Mouse (Mus musculus) testis, adult 2 months (tissue): ENCODE results near the gene Etl4. TPM values are rescaled to one million over a fixed set of nuclear protein-coding genes. Genes with fewer than 3 reads are reported as not detected.

Experiments used
- H3K27ac ChIP-seq: fragments of 200-500 bp; 2 replicates; pipeline ENCODE4 v1.5.1; 2012; ENCODE audit warnings: low read depth, low read length; ENCODE audit not compliant: control insufficient read depth, insufficient read depth
- H3K27me3 ChIP-seq: fragments of 200-500 bp; 2 replicates; pipeline ENCODE4 v1.6.1; 2012; ENCODE audit warnings: mild to moderate bottlenecking, low read length, moderate library complexity; ENCODE audit not compliant: control insufficient read depth, insufficient read depth
- H3K36me3 ChIP-seq: fragments of 200-500 bp; 2 replicates; pipeline ENCODE4 v1.6.1; 2012; ENCODE audit warnings: mild to moderate bottlenecking, low read length; ENCODE audit not compliant: control insufficient read depth, insufficient read depth
- H3K4me1 ChIP-seq: fragments of 200-500 bp; 2 replicates; pipeline ENCODE4 v1.6.1; 2012; ENCODE audit warnings: low read length; ENCODE audit not compliant: control insufficient read depth, insufficient read depth
- H3K4me3 ChIP-seq: fragments of 200-500 bp; 2 replicates; pipeline ENCODE4 v1.5.1; 2012; ENCODE audit warnings: low read depth, mild to moderate bottlenecking, low read length, moderate library complexity, mixed read lengths; ENCODE audit not compliant: control insufficient read depth
- CTCF ChIP-seq: fragments of 200-500 bp; IDR thresholded peaks from 2 replicates; pipeline ENCODE4 v1.5.1; 2012; ENCODE audit warnings: low read depth, mild to moderate bottlenecking, inconsistent platforms, low read length, moderate library complexity; ENCODE audit not compliant: control insufficient read depth, insufficient read depth, insufficient replicate concordance
- POLR2A ChIP-seq: fragments of 200-500 bp; IDR thresholded peaks from 2 replicates; pipeline ENCODE4 v1.6.1; 2012; ENCODE audit warnings: low read depth, mild to moderate bottlenecking, inconsistent platforms, low read length, moderate library complexity; ENCODE audit not compliant: control insufficient read depth
- polyA plus RNA-seq: library from polyadenylated mRNA; depleted of rRNA; stranded (reverse); fragments of >200 nt; gene quantifications from 2 replicates; pipeline ENCODE4 v1.2.3, GENCODE M21; 2012

Gene Etl4
- polyA plus RNA-seq, 1 experiment: 16.3 TPM

GRCm38 (mm10) chr2:20486137-20486788 lies 576.7 kb downstream of the Etl4 start:
- no peak overlapping the region for H3K4me3 ChIP-seq
- no peaks in the 10 kb centered on the region for H3K36me3 ChIP-seq
- no peaks in the 10 kb centered on the region for H3K27me3 ChIP-seq
- TF ChIP-seq POLR2A: no peak
- no peak for TF ChIP-seq CTCF
- no peak overlapping the region for H3K27ac ChIP-seq
- no peaks in the 10 kb centered on the region for H3K4me1 ChIP-seq

GRCm38 (mm10) chr2:20489090-20489489 lies 579.5 kb downstream of the Etl4 start:
- Histone ChIP-seq H3K27me3 (no peaks in the 10 kb centered on the region), H3K4me3 (no peak overlapping the region), H3K27ac (no peak overlapping the region), H3K36me3 (no peaks in the 10 kb centered on the region), H3K4me1 (no peaks in the 10 kb centered on the region)
- TF ChIP-seq CTCF (no peak), POLR2A (no peak)

GRCm38 (mm10) chr2:20492125-20492524 lies 582.5 kb downstream of the Etl4 start:
- TF ChIP-seq POLR2A (no peak), CTCF (peak; percentile 60; the same call in 1 of the 2 replicates)
- H3K27ac ChIP-seq: no peak overlapping the region
- no peaks in the 10 kb centered on the region for H3K4me1 ChIP-seq
- H3K27me3 ChIP-seq: no peaks in the 10 kb centered on the region
- no peaks in the 10 kb centered on the region for H3K36me3 ChIP-seq
- no peak overlapping the region for H3K4me3 ChIP-seq

- no peak overlapping the region for H3K27ac ChIP-seq
- H3K4me3 ChIP-seq: no peak overlapping the region
- no peak for TF ChIP-seq POLR2A
- no peak for TF ChIP-seq CTCF
- no peaks in the 10 kb centered on the region for H3K27me3 ChIP-seq
- no peaks in the 10 kb centered on the region for H3K36me3 ChIP-seq
- H3K4me1 ChIP-seq: no peaks in the 10 kb centered on the region
Observed at GRCm38 (mm10) chr2:20493806-20494205, 584.2 kb downstream of the Etl4 start.

- Histone ChIP-seq H3K4me3 (no peak overlapping the region), H3K36me3 (no peaks in the 10 kb centered on the region), H3K27me3 (no peaks in the 10 kb centered on the region), H3K27ac (no peak overlapping the region), H3K4me1 (no peaks in the 10 kb centered on the region)
- TF ChIP-seq POLR2A: no peak
- peak; percentile 81; the same call in 1 of the 2 replicates for TF ChIP-seq CTCF
Observed at GRCm38 (mm10) chr2:20494666-20495065, 585.1 kb downstream of the Etl4 start.

GRCm38 (mm10) chr2:20496219-20496800 lies 586.7 kb downstream of the Etl4 start:
- Histone ChIP-seq H3K4me3 (no peak overlapping the region), H3K4me1 (no peaks in the 10 kb centered on the region), H3K36me3 (no peaks in the 10 kb centered on the region), H3K27ac (no peak overlapping the region), H3K27me3 (no peaks in the 10 kb centered on the region)
- no peak for TF ChIP-seq CTCF
- TF ChIP-seq POLR2A: no peak

- Histone ChIP-seq H3K4me3 (no peak overlapping the region), H3K27ac (no peak overlapping the region), H3K27me3 (no peaks in the 10 kb centered on the region), H3K4me1 (no peaks in the 10 kb centered on the region), H3K36me3 (no peaks in the 10 kb centered on the region)
- TF ChIP-seq CTCF: no peak
- TF ChIP-seq POLR2A: no peak
Observed at GRCm38 (mm10) chr2:20507832-20508723, 598.5 kb downstream of the Etl4 start.
